Mouse (Mus musculus) limb, embryonic 15.5 days (tissue): ENCODE results near the gene Ulk4. TPM values are rescaled to one million over a fixed set of nuclear protein-coding genes. Genes with fewer than 3 reads are reported as not detected.

Experiments
- ATAC-seq: fragments of 200-750 bp; cut with Nextera tagmentation; 2 replicates; pipeline ENCODE4 v1.8.0; 2017; ENCODE audit warnings: low read depth, moderate TSS enrichment; ENCODE audit not compliant: insufficient number of reproducible peaks, low FRiP score, low TSS enrichment
- H3K27ac ChIP-seq: fragments of 300-500 bp; sonication (generic); 2 replicates; pipeline ENCODE4 v1.5.1; 2015; ENCODE audit warnings: moderate library complexity, mild to moderate bottlenecking, inconsistent platforms
- H3K27me3 ChIP-seq: fragments of 300-500 bp; sonication (generic); 2 replicates; pipeline ENCODE4 v1.6.1; 2015; ENCODE audit warnings: inconsistent platforms
- H3K36me3 ChIP-seq: fragments of 300-500 bp; sonication (generic); 2 replicates; pipeline ENCODE4 v1.6.1; 2015; ENCODE audit warnings: inconsistent platforms
- H3K4me1 ChIP-seq: fragments of 300-500 bp; sonication (generic); 2 replicates; pipeline ENCODE4 v1.6.1; 2015; ENCODE audit warnings: inconsistent platforms
- H3K4me2 ChIP-seq: fragments of 300-500 bp; sonication (generic); 2 replicates; pipeline ENCODE4 v1.6.1; 2015; ENCODE audit warnings: mild to moderate bottlenecking, inconsistent platforms
- H3K4me3 ChIP-seq: fragments of 300-500 bp; sonication (generic); 2 replicates; pipeline ENCODE4 v1.5.1; 2015; ENCODE audit warnings: mild to moderate bottlenecking, inconsistent platforms
- H3K9ac ChIP-seq: fragments of 300-500 bp; sonication (generic); 2 replicates; pipeline ENCODE4 v1.6.1; 2015; ENCODE audit warnings: inconsistent platforms
- H3K9me3 ChIP-seq: fragments of 300-500 bp; sonication (generic); 2 replicates; pipeline ENCODE4 v1.6.1; 2016; ENCODE audit warnings: inconsistent platforms
- WGBS: fragments of 180-500 bp; shearing (Covaris S2); methylation state at CpG from one replicate; pipeline ENCODE4 v1.1.7; 2015; 5-methylcytosine and 5-hydroxymethylcytosine counted together
- polyA plus RNA-seq: library from polyadenylated mRNA; unstranded; fragments of >200 nt; fragmentation: Nextera tagmentation; extraction: Ambion mirVana; gene quantifications from 2 replicates; pipeline ENCODE4 v1.2.1, GENCODE M21; 2015

Gene Ulk4
- polyA plus RNA-seq, 1 experiment from 2014 or later = 149 TPM

- Histone ChIP-seq H3K4me2 (no peak overlapping the region), H3K4me1 (no peaks in the 10 kb centered on the region), H3K4me3 (no peak overlapping the region), H3K27me3 (no peaks in the 10 kb centered on the region), H3K9me3 (no peaks in the 10 kb centered on the region), H3K9ac (no peak overlapping the region), H3K36me3 (no peaks in the 10 kb centered on the region), H3K27ac (no peak overlapping the region)
- ATAC-seq = no peak
- 63% methylated on average over 6 of the region's 6 CpGs for WGBS
These were observed 105.4 kb downstream of the Ulk4 start for GRCm38 (mm10) chr9:121171609-121172008.

- Histone ChIP-seq H3K9me3 (no peaks in the 10 kb centered on the region), H3K4me3 (no peak overlapping the region), H3K36me3 (no peaks in the 10 kb centered on the region), H3K27me3 (no peaks in the 10 kb centered on the region), H3K4me2 (no peak overlapping the region), H3K4me1 (no peaks in the 10 kb centered on the region), H3K27ac (no peak overlapping the region), H3K9ac (no peak overlapping the region)
- no peak for ATAC-seq
- 87% methylated on average over 7 of the region's 7 CpGs for WGBS
These were observed 112.4 kb downstream of the Ulk4 start for GRCm38 (mm10) chr9:121164607-121165006.

GRCm38 (mm10) chr9:121162789-121163188 is 114.2 kb downstream of the Ulk4 start:
- Histone ChIP-seq H3K9me3 (no peaks in the 10 kb centered on the region), H3K4me2 (no peak overlapping the region), H3K9ac (no peak overlapping the region), H3K27ac (no peak overlapping the region), H3K4me1 (no peaks in the 10 kb centered on the region), H3K36me3 (no peaks in the 10 kb centered on the region), H3K4me3 (no peak overlapping the region), H3K27me3 (no peaks in the 10 kb centered on the region)
- WGBS = 49% methylated on average over 5 of the region's 5 CpGs
- ATAC-seq = no peak

GRCm38 (mm10) chr9:121161818-121162565 is 115.0 kb downstream of the Ulk4 start:
- H3K27me3 ChIP-seq = no peaks in the 10 kb centered on the region
- no peak overlapping the region for H3K27ac ChIP-seq
- no peak overlapping the region for H3K4me2 ChIP-seq
- ATAC-seq = no peak
- 89% methylated on average over 12 of the region's 12 CpGs for WGBS
- H3K9me3 ChIP-seq = no peaks in the 10 kb centered on the region
- H3K4me3 ChIP-seq = no peak overlapping the region
- no peaks in the 10 kb centered on the region for H3K4me1 ChIP-seq
- H3K36me3 ChIP-seq = no peaks in the 10 kb centered on the region
- H3K9ac ChIP-seq = no peak overlapping the region

DNA sequence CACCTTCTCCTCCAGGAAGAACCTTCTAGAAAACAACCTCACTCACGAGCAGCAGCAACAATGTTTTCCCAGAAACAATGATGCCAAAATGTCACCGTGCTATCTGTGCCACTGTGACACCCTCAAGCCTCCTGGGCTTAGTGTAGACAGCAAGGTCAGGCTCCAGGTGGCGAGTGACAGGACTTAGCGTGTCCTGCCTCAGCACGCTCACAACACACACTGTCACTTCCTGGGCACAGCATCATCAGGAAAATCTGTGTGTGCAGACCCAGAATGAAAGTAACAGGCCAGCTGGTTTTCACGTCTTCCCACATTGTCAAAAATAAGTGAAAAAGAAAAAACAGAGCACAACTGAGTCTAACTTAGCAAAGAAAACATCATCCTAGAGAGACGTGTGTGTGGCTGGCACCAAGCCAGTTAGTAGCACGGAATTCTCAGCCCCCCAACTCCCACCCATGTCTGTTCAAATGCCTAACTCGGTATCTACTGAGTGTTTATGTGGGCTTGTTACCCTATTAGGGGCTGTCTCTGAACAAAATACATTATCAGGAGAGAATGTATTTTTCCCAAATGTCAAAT is 120.7 kb downstream of the Ulk4 start:
- no peaks in the 10 kb centered on the region for H3K9me3 ChIP-seq
- no peak overlapping the region for H3K4me3 ChIP-seq
- no peak overlapping the region for H3K27ac ChIP-seq
- no peak overlapping the region for H3K9ac ChIP-seq
- H3K36me3 ChIP-seq = no peaks in the 10 kb centered on the region
- H3K27me3 ChIP-seq = no peaks in the 10 kb centered on the region
- no peak for ATAC-seq
- 55% methylated on average over 9 of the region's 9 CpGs for WGBS
- 0 out of 2 replicates have a peak, but pooled peaks cover 3% of the 10 kb centered on the region for H3K4me1 ChIP-seq
- H3K4me2 ChIP-seq = no peak overlapping the region

DNA sequence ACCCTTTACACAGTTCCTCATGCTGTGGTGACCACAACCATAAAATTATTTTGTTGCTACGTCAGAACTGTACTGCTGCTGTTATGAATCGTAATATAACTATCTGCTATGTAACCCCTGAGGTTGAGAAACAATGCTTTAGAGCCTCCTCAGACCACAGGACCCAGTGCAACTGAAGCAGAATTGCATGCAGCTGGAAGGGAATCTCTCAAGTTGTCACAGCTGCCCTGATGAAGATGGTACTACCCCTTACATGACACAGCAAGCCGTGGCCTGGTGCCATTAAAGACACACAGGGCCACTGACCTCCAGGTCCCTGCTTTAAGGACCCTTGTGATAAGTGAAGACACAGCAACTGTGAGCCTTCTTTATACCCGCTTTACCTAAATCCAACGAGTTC is 123.7 kb downstream of the Ulk4 start:
- WGBS = 88% methylated on average over 5 of the region's 5 CpGs
- no peak overlapping the region for H3K4me3 ChIP-seq

DNA sequence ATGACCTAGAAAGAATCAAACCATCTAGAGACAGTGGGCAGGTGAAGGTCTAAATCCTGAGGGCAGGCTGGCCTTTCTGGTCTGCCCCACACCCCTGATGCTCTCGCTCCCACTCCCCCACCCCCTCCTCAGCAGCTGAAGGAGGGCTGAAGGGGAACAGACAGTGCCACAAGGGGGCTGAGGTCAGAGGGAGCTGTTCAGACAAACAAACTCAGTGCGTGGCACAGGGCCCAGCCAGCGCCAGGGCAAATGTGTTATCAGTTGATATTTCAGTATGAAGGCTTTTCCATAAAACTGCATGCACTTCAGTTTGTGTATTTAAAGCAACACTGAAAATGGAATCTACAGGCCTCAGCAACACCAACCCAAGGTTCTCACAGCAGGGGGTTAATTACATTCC is 128.4 kb downstream of the Ulk4 start:
- WGBS = 37% methylated on average over 3 of the region's 3 CpGs
- Histone ChIP-seq H3K27me3 (no peaks in the 10 kb centered on the region), H3K9ac (no peak overlapping the region), H3K36me3 (no peaks in the 10 kb centered on the region), H3K9me3 (no peaks in the 10 kb centered on the region), H3K4me2 (no peak overlapping the region), H3K27ac (no peak overlapping the region), H3K4me1 (no peaks in the 10 kb centered on the region), H3K4me3 (no peak overlapping the region)
- no peak for ATAC-seq

More for the DNA sequence above, 123.7 kb downstream of the Ulk4 start:
- 0 out of 2 replicates have a peak, but pooled peaks cover 3% of the 10 kb centered on the region for H3K4me1 ChIP-seq
- H3K4me2 ChIP-seq = no peak overlapping the region
- no peaks in the 10 kb centered on the region for H3K36me3 ChIP-seq
- H3K27me3 ChIP-seq = no peaks in the 10 kb centered on the region
- ATAC-seq = no peak
- no peak overlapping the region for H3K27ac ChIP-seq
- no peak overlapping the region for H3K9ac ChIP-seq
- H3K9me3 ChIP-seq = no peaks in the 10 kb centered on the region

DNA sequence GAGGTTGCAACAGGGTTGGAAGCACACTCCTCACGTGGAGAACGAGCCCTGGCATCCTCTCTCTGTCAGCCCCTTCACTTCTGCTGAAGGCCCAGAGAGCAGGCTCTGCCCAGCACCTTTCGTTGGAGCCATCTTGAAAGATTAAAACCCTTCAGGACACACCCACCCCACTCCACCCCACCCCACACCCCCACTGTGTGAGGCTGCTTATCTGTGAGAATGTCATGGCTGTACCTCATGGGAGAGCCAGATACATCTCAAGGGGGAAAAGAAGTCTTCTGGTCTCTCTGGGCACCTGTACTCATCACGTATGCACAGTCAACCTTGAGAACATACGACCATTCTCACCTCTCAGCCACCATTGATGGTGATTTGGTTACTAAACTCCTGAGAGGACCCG is 133.8 kb downstream of the Ulk4 start:
- 87% methylated on average over 6 of the region's 6 CpGs for WGBS
- Histone ChIP-seq H3K27ac (no peak overlapping the region), H3K27me3 (no peaks in the 10 kb centered on the region), H3K4me3 (no peak overlapping the region), H3K4me2 (no peak overlapping the region), H3K9me3 (no peaks in the 10 kb centered on the region), H3K36me3 (no peaks in the 10 kb centered on the region), H3K4me1 (no peaks in the 10 kb centered on the region), H3K9ac (no peak overlapping the region)
- no peak for ATAC-seq

DNA sequence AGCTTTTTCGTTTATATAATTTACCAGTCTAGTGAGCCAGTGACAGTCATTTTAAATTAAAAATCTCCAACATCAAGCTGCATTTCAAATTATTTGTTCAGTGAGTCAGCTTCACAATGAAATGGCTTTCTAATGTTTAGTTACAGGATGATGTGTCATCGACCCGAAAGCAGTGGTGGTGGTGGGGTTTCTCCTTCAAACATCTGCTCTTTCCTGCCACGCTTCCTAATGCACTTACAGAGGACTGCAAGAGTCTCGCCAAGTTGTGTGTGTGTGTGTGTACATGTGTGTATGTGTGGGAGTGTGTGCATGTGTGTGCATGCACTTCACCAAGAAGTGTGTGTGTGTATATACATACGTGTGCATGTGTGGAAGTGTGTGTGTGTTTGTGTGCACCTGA is 144.4 kb downstream of the Ulk4 start:
- Histone ChIP-seq H3K9me3 (no peaks in the 10 kb centered on the region), H3K36me3 (no peaks in the 10 kb centered on the region), H3K27ac (no peak overlapping the region), H3K4me1 (no peaks in the 10 kb centered on the region), H3K4me2 (no peak overlapping the region), H3K9ac (no peak overlapping the region), H3K4me3 (no peak overlapping the region), H3K27me3 (no peaks in the 10 kb centered on the region)
- WGBS = 66% methylated on average over 6 of the region's 6 CpGs
- no peak for ATAC-seq

GRCm38 (mm10) chr9:121129533-121129932 is 147.5 kb downstream of the Ulk4 start:
- H3K4me1 ChIP-seq = no peaks in the 10 kb centered on the region
- no peak overlapping the region for H3K4me2 ChIP-seq
- no peak overlapping the region for H3K27ac ChIP-seq
- no peak for ATAC-seq
- no peaks in the 10 kb centered on the region for H3K36me3 ChIP-seq
- no peak overlapping the region for H3K9ac ChIP-seq
- no peaks in the 10 kb centered on the region for H3K9me3 ChIP-seq
- no peak overlapping the region for H3K4me3 ChIP-seq
- 62% methylated on average over 2 of the region's 2 CpGs for WGBS
- no peaks in the 10 kb centered on the region for H3K27me3 ChIP-seq

DNA sequence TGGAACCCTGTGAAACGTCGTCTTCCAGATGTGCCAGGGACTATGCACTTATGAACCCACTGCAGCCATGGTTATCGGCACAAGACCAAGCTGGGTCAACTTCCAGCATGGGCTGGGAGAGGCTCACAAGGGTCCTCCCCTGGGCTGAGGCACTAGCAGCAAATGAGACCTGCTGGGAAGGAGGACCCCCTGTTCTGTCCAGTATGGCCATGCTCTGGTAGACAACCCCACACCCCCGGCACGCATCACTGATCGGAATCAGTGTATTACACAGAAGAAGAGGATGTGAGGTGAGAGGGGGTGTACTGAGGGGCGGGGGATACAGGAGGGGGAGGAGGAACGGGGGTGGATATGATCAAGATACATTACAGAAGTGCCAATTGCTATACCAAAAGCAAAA is 148.1 kb downstream of the Ulk4 start:
- no peak overlapping the region for H3K9ac ChIP-seq
- no peak for ATAC-seq
- H3K27ac ChIP-seq = no peak overlapping the region
- no peak overlapping the region for H3K4me2 ChIP-seq
- H3K9me3 ChIP-seq = no peaks in the 10 kb centered on the region
- no peaks in the 10 kb centered on the region for H3K27me3 ChIP-seq
- 84% methylated on average over 8 of the region's 8 CpGs for WGBS
- H3K4me1 ChIP-seq = no peaks in the 10 kb centered on the region
- H3K4me3 ChIP-seq = no peak overlapping the region
- no peaks in the 10 kb centered on the region for H3K36me3 ChIP-seq

- Histone ChIP-seq H3K9me3 (no peaks in the 10 kb centered on the region), H3K4me2 (no peak overlapping the region), H3K9ac (no peak overlapping the region), H3K4me3 (no peak overlapping the region), H3K4me1 (no peaks in the 10 kb centered on the region; the same call in 1 of the 2 replicates), H3K36me3 (no peaks in the 10 kb centered on the region), H3K27me3 (no peaks in the 10 kb centered on the region), H3K27ac (no peak overlapping the region)
- WGBS = 52% methylated on average over 2 of the region's 2 CpGs
- no peak for ATAC-seq
These were observed 150.0 kb downstream of the Ulk4 start for GRCm38 (mm10) chr9:121127025-121127424.
